Mouse (Mus musculus) heart, adult 2 months (tissue): Measurements from ENCODE around the gene Prickle2. TPM values are rescaled to one million over a fixed set of nuclear protein-coding genes. Genes with fewer than 3 reads are reported as not detected.

Experiments
- DNase-seq, 2 experiments: peaks; one replicate each; pipeline ENCODE4 v3.0.0; 2021
- H3K27ac ChIP-seq: fragments of 200-600 bp; 2 replicates; pipeline ENCODE4 v1.8.1; 2022
- H3K27me3 ChIP-seq: fragments of 200-500 bp; 2 replicates; pipeline ENCODE4 v1.6.1; 2012; ENCODE audit warnings: mild to moderate bottlenecking, low read length, inconsistent platforms, mixed read lengths; ENCODE audit not compliant: control insufficient read depth, insufficient read depth
- H3K36me3 ChIP-seq: fragments of 200-500 bp; 2 replicates; pipeline ENCODE4 v1.6.1; 2012; ENCODE audit warnings: low read length, inconsistent platforms; ENCODE audit not compliant: control insufficient read depth, insufficient read depth
- H3K4me1 ChIP-seq: fragments of 200-500 bp; 2 replicates; pipeline ENCODE4 v1.6.1; 2011; ENCODE audit warnings: low read length; ENCODE audit not compliant: control insufficient read depth, insufficient read depth
- H3K4me3 ChIP-seq: fragments of 200-600 bp; 2 replicates; pipeline ENCODE4 v1.8.1; 2022
- H3K79me2 ChIP-seq: fragments of 200-500 bp; replicated peaks from 2 replicates; pipeline ENCODE4 v1.6.1; 2012; ENCODE audit warnings: mild to moderate bottlenecking, inconsistent platforms, low read length, moderate library complexity, mixed read lengths; ENCODE audit not compliant: control insufficient read depth, insufficient read depth
- H3K9ac ChIP-seq: fragments of 200-500 bp; 2 replicates; pipeline ENCODE4 v1.6.1; 2012; ENCODE audit warnings: low read depth, mild to moderate bottlenecking, control low read depth, inconsistent platforms, low read length, mixed read lengths
- CTCF ChIP-seq: fragments of 200-600 bp; IDR thresholded peaks from 2 replicates; pipeline ENCODE4 v1.8.1; 2022; ENCODE audit warnings: antibody characterized with exemption, mild to moderate bottlenecking, moderate library complexity
- EP300 ChIP-seq: fragments of 200-500 bp; IDR thresholded peaks from 2 replicates; pipeline ENCODE4 v1.6.1; 2011; ENCODE audit warnings: low read depth, low read length, control low read depth; ENCODE audit not compliant: insufficient read depth
- POLR2A ChIP-seq: fragments of 200-500 bp; IDR thresholded peaks from 2 replicates; pipeline ENCODE4 v1.6.1; 2011; ENCODE audit warnings: mild to moderate bottlenecking, low read depth, low read length, control low read depth; ENCODE audit not compliant: insufficient read depth
- WGBS: fragments of 180-500 bp; shearing (Covaris S2); methylation state at CpG from one replicate; pipeline ENCODE4 v1.1.7; 2018; 5-methylcytosine and 5-hydroxymethylcytosine counted together
- intact Hi-C: fragments of 180-260 bp; cut with DNase I; formaldehyde crosslinking; loops from one replicate; pipeline ENCODE4 v1.15.1; 2025
- polyA plus RNA-seq: library from polyadenylated mRNA; depleted of rRNA; stranded (reverse); fragments of >200 nt; gene quantifications from 2 replicates; pipeline ENCODE4 v1.2.3, GENCODE M21; 2012
- total RNA-seq, 2 experiments: library from RNA; stranded (reverse); gene quantifications; 2 replicates each; pipeline ENCODE4 v1.2.3; 2021

Prickle2 gene
- total and polyA plus RNA-seq, 3 experiments, result 2.3 to 6.1 (median 4.9) TPM

DNA sequence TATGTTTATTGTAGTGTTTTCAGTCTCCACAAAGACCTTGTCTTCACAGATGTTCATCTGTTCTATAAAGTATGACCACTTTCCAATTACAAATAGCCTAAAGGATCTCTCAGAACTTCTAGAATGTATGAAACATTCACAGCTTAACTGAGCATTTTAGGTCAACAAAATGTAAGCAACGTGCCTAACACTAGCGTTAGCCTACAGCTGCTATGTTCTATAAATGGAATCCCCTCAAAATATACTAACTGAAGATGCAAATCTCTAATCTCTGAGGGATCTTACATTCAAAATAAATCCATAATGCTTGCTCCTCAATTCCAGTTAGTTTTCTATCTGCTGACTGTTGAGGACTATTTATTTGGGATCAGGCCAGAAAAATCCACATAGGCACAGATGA lies 65.1 kb downstream of the Prickle2 start:
- Histone ChIP-seq H3K4me1 (no peaks in the 10 kb centered on the region), H3K79me2 (no peaks in the 10 kb centered on the region), H3K27me3 (no peaks in the 10 kb centered on the region), H3K4me3 (no peak overlapping the region), H3K36me3 (no peaks in the 10 kb centered on the region), H3K27ac (no peak overlapping the region), H3K9ac (no peak overlapping the region)
- no peak for DNase-seq
- intact Hi-C loops, result no loop called here
- 86% methylated on average over 2 of the region's 2 CpGs for WGBS
- no peak for TF ChIP-seq CTCF
- TF ChIP-seq POLR2A, result no peak
- no peak for TF ChIP-seq EP300

DNA sequence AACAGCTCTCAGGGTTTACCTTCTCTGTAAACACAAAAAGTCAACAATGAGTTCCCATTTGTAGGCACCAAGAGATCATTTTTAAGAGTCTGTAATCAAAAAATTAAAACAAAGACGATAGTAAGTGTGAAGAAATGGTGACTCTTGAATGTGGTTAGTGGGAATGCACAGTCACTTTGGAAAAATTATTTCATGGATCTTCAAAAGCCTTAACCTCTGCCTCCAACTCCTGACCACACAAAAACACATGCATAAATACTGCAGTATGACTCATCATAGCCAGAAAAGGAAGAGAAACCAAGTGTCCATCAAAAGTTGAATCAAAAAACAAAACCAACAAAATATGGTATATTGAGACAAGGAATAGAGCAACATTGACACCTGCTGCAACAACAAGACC lies 69.5 kb downstream of the Prickle2 start:
- TF ChIP-seq CTCF, result no peak
- no peak for TF ChIP-seq EP300
- TF ChIP-seq POLR2A, result no peak
- no peaks in the 10 kb centered on the region for H3K79me2 ChIP-seq
- no peak for DNase-seq
- H3K4me3 ChIP-seq, result no peak overlapping the region
- intact Hi-C loops, result no loop called here
- no peak overlapping the region for H3K9ac ChIP-seq
- H3K27me3 ChIP-seq, result no peaks in the 10 kb centered on the region
- no peak overlapping the region for H3K27ac ChIP-seq
- WGBS, result 68% methylated on average over 1 of the region's 1 CpGs
- no peaks in the 10 kb centered on the region for H3K4me1 ChIP-seq
- H3K36me3 ChIP-seq, result no peaks in the 10 kb centered on the region

DNA sequence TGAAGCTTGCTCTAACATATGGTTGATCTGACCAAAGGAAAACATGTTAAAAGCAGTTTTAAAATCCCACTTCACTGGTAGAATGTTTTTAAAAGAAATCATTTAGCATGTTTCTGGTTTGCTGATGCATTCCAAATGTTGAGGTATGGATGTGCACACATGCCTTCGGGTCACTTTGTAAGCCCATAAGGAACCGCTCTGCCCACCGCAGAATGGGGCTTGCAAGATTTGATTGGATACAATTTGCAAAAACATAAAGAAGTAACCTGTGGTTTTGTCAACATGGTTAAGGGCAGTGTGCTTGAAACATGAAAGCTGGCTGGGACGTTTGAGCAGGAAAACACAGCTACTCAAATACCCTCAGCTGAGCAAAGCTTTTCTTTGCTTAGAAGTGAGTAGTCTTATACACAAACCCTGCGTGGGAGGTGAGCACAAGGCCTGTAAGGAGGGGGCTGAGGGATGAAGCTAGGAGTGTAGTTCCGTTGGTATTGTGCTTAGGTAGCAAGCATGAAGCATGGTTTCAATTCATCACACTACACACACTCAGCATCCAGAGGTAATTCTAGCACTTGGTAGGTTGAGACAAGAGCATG lies 71.0 kb downstream of the Prickle2 start:
- H3K9ac ChIP-seq, result no peak overlapping the region
- no peak for DNase-seq
- TF ChIP-seq POLR2A, result no peak
- no peak for TF ChIP-seq CTCF
- TF ChIP-seq EP300, result no peak
- H3K27ac ChIP-seq, result no peak overlapping the region
- no peak overlapping the region for H3K4me3 ChIP-seq
- H3K4me1 ChIP-seq, result no peaks in the 10 kb centered on the region
- WGBS, result 84% methylated on average over 6 of the region's 6 CpGs
- no peaks in the 10 kb centered on the region for H3K36me3 ChIP-seq
- H3K27me3 ChIP-seq, result no peaks in the 10 kb centered on the region
- intact Hi-C loops, result no loop called here
- H3K79me2 ChIP-seq, result no peaks in the 10 kb centered on the region

DNA sequence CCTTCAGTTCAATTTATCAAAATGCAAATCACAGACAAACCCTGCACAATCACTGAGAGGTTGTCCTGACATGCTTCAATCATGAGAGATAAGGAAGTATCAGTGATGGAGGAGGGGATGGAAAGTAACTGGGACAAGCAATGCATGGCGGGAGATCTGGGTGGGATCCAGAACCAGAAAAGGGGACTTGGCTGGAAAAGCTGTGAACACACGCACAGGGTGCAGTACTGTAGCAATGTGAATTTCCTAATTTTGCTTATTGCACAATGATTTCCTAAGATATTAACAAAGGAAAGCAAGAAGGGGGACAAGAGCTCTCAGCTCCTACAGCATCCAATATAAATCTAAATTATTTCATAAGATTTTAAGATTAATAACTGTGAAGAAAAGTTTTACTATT lies 75.0 kb downstream of the Prickle2 start:
- DNase-seq, result no peak
- Histone ChIP-seq H3K27ac (no peak overlapping the region), H3K4me1 (no peaks in the 10 kb centered on the region), H3K79me2 (no peaks in the 10 kb centered on the region), H3K9ac (no peak overlapping the region), H3K4me3 (no peak overlapping the region), H3K27me3 (no peaks in the 10 kb centered on the region), H3K36me3 (no peaks in the 10 kb centered on the region)
- intact Hi-C loops, result no loop called here
- no peak for TF ChIP-seq CTCF
- TF ChIP-seq POLR2A, result no peak
- no peak for TF ChIP-seq EP300
- WGBS, result 82% methylated on average over 2 of the region's 2 CpGs

DNA sequence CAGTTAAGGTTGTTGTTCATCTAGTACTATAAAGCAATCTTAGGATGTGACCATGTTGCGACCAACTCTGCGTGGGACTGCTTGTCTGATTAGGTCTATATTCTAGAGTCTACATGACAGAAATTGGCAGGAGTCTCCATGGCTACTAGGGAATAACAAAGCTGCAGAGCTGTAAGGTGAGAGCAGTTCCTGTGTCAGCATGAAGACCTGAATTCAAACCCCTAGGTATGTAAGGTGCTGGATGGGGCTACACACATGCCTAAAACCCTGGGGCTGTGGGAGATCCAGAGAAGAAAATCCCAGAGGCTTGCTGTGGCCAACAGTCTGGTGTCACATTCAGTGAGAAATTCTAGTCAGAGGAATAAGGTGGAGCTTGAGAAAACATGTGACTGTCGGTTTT lies 78.2 kb downstream of the Prickle2 start:
- intact Hi-C loops, result no loop called here
- H3K9ac ChIP-seq, result no peak overlapping the region
- 84% methylated on average over 3 of the region's 3 CpGs for WGBS
- H3K36me3 ChIP-seq, result no peaks in the 10 kb centered on the region
- no peak for DNase-seq
- H3K4me3 ChIP-seq, result no peak overlapping the region
- no peak overlapping the region for H3K27ac ChIP-seq
- H3K27me3 ChIP-seq, result no peaks in the 10 kb centered on the region
- H3K79me2 ChIP-seq, result no peaks in the 10 kb centered on the region
- no peak for TF ChIP-seq POLR2A
- no peak for TF ChIP-seq EP300
- TF ChIP-seq CTCF, result no peak
- H3K4me1 ChIP-seq, result no peaks in the 10 kb centered on the region

DNA sequence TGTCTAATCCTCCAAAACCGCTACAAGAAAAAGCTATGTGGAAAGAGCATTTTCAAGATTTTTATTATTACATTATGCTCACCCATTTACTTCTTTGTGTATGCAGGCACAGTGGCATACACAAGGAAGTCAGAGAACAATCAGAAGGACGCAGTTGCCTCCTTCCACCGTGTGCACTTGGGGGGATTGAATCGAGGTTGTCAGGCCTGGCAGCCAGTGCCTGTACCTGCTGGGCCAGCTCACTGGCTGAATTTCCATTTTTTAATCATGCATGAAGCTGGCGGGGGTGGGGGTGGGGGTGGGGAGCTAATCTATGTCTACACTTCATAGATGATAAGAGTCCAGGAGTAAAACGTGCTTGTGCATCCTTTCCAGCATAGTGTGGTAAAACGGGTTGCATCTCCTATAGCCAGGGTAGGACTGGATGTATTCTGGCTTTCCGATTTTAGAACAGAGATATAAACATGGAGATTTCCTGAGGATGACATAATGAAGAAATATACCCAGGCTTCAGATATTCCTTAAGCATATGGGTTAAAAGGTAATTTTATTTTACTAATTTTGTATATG lies 78.8 kb downstream of the Prickle2 start:
- no peaks in the 10 kb centered on the region for H3K4me1 ChIP-seq
- H3K79me2 ChIP-seq, result no peaks in the 10 kb centered on the region
- no peak overlapping the region for H3K9ac ChIP-seq
- no peak overlapping the region for H3K27ac ChIP-seq
- intact Hi-C loops, result no loop called here
- no peaks in the 10 kb centered on the region for H3K36me3 ChIP-seq
- H3K4me3 ChIP-seq, result no peak overlapping the region
- no peaks in the 10 kb centered on the region for H3K27me3 ChIP-seq
- TF ChIP-seq POLR2A, result no peak
- TF ChIP-seq CTCF, result no peak
- TF ChIP-seq EP300, result no peak
- WGBS, result 66% methylated on average over 8 of the region's 8 CpGs
- DNase-seq, result no peak
